Mouse (Mus musculus) common myeloid progenitor, adult 5-6 weeks (primary cell): Measurements from ENCODE around the gene Btk. TPM values are rescaled to one million over a fixed set of nuclear protein-coding genes. Genes with fewer than 3 reads are reported as not detected.

Experiments used
- ATAC-seq: replicated peaks from 2 replicates; pipeline ENCODE4 v1.8.0; 2016; ENCODE audit warnings: low read depth, mild to moderate bottlenecking, moderate TSS enrichment, inconsistent platforms; ENCODE audit not compliant: poor library complexity, severe bottlenecking
- total RNA-seq: library from RNA; stranded (forward); fragments of 200-1000, 187-1606 nt; gene quantifications from 2 replicates; pipeline ENCODE4 v1.2.3, GENCODE M21; 2017

Btk gene
- total RNA-seq, 1 experiment from 2014 or later = 111 TPM

DNA sequence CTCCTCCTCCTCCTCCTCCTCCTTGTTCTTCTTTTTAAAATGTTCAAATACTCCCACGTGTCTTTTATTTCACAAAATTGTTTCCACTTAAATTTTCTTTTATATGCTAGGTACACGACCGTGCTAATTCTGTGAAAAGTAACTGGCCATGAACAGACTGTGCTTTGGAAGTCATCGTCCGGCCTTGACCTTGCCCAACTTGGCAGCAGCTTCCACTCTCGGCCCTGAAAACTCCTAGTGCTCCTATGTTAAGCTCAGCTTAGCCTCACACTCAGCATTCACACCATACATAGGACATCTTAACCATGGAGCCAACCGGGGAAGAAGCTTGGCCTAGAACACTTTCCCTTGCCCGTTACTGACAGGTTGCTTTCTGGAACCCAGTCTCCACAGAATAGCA is 82.7 kb downstream of the Btk start:
- no peak for ATAC-seq

Other genes with a start within 250 kb of the Btk start
- under 0.01 and 0.19 TPM in 2 replicates for gene Drp2, start 179.0 kb downstream of the Btk start, total RNA-seq
- not detected in 2 replicates for gene Taf7l, start 107.1 kb downstream of the Btk start, total RNA-seq
- 154 and 173 TPM in 2 replicates for gene Timm8a1, start 41.7 kb downstream of the Btk start, total RNA-seq
- gene Rpl36a, start 2.1 kb upstream of the Btk start, total RNA-seq = 6,063 and 10,653 TPM in 2 replicates
- gene Gla, start 17.6 kb upstream of the Btk start, total RNA-seq = 7.4 and 9.5 TPM in 2 replicates
- 169 and 185 TPM in 2 replicates for gene Hnrnph2, start 17.6 kb upstream of the Btk start, total RNA-seq
- gene Armcx4, start 102.9 kb upstream of the Btk start, total RNA-seq = 7.9 and 8.1 TPM in 2 replicates
- gene Armcx1, start 134.4 kb upstream of the Btk start, total RNA-seq = 14.2 and 28.1 TPM in 2 replicates
- gene Armcx6, start 167.8 kb upstream of the Btk start, total RNA-seq = 6.1 and 10.4 TPM in 2 replicates
- 24.1 and 25.7 TPM in 2 replicates for gene Armcx3, start 173.0 kb upstream of the Btk start, total RNA-seq
- gene Armcx2, start 225.7 kb upstream of the Btk start, total RNA-seq = 8.1 and 8.5 TPM in 2 replicates